In the genomic region with DNA sequence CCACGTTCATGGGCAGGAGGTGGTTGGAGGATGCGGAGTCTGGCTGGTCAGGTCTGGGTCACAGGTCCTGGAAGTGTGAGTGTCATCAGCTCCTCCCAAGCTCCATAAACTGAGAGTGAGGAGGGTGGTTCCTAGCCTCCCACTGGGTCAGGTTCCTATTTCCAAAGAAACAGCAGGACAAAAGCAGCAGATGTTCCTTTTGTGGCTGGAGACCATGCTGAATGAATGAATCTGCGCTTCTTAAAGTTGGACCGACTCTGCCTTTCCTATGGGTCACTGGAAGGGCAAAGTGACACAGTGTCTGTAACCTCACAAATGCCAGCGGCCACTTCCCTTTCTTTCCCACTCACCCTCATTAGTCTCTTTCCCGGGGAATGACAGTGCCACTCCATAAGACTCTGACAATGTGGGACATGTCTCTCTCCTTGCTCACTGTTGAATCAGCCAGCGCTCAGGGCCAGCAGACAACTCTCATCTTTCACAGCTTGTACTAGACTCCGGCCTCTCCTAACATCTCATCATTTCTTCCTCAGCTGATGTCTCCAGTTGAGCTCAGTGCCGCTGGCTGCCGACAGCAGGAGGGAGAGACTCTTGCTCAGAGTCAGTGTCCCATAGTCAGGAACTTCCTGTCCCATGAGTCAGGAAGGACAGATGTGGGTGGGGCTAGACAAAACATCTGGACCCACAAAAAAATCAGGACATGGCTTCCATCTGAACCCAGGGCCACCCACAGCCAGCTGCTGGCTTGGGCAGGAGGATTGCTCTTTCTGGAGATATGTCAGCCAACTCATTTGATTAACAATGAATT, we compare ENCODE assay signal across 10 mouse cellular contexts. TPM values are rescaled to one million over a fixed set of nuclear protein-coding genes. Genes with fewer than 3 reads are reported as not detected.
DNase-seq lines count a peak whose midpoint lies in the region; ATAC-seq lines count a peak whose summit lies in the region.
"Had no signal": no experiment of that assay in that cellular context is flagged by ENCODE, and none has a peak within 500 bp of the region (broad histone marks: within the 10 kb centered on the region; RNA-seq: fewer than 3 reads in every experiment).

No protein-coding gene starts in this region.

- peak; percentile 41 to 74 for DNase-seq in heart, adult 18-20 months
- peak; percentile 9 for DNase-seq in embryonic facial prominence, embryonic 14.5 days (ENCODE audit: low spot score)
- DNase-seq in kidney, postnatal 10 days, result peak; percentile 32
- peak; percentile 58 for DNase-seq in retina, postnatal 1 day
- no peak for DNase-seq in T-cell, adult 2 months (ENCODE audit: low spot score)
- DNase-seq in midbrain, embryonic 14.5 days, result no peak

- H3K27me3 ChIP-seq in heart, embryonic 11.5 days (ENCODE audit: control insufficient read depth, insufficient read depth, low read length), result no peaks in the 10 kb centered on the region
- H3K27me3 ChIP-seq in embryonic facial prominence, embryonic 14.5 days (replicated peaks; ENCODE audit: control insufficient read depth, insufficient read depth, low read length), result no peaks in the 10 kb centered on the region
- H3K27me3 ChIP-seq in midbrain, embryonic 14.5 days (ENCODE audit: control insufficient read depth, insufficient read depth, low read length), result no peaks in the 10 kb centered on the region
- H3K27me3 ChIP-seq: liver, embryonic 12.5 days had no signal

- ATAC-seq in heart, embryonic 11.5 days (replicated peaks; ENCODE audit: insufficient number of reproducible peaks, low FRiP score, low TSS enrichment), result no peak
- no peak for ATAC-seq in embryonic facial prominence, embryonic 14.5 days (ENCODE audit: low read depth)
- no peak for ATAC-seq in erythroid progenitor cell, adult 5-6 weeks (replicated peaks; ENCODE audit: low FRiP score, poor library complexity, severe bottlenecking)
- no peak for ATAC-seq in midbrain, embryonic 14.5 days (ENCODE audit: low FRiP score, low TSS enrichment)
- ATAC-seq: intestine, embryonic 16.5 days; liver, embryonic 12.5 days had no signal

- 50% methylated on average over 10 of the region's 10 CpGs for WGBS in heart, embryonic 11.5 days (ENCODE audit: insufficient replicate concordance)
- 43% methylated on average over 10 of the region's 10 CpGs for WGBS in embryonic facial prominence, embryonic 14.5 days
- 25% methylated on average over 10 of the region's 10 CpGs for WGBS in midbrain, embryonic 14.5 days

- H3K4me3 ChIP-seq in heart, embryonic 11.5 days (ENCODE audit: low read depth, low read length), result no peak overlapping the region
- no peak overlapping the region for H3K4me3 ChIP-seq in embryonic facial prominence, embryonic 14.5 days (ENCODE audit: low read depth, low read length)
- H3K4me3 ChIP-seq in midbrain, embryonic 14.5 days (replicated peaks; ENCODE audit: low read depth, low read length), result no peak overlapping the region
- H3K4me3 ChIP-seq: liver, embryonic 12.5 days had no signal

- H3K27ac ChIP-seq in heart, embryonic 11.5 days (ENCODE audit: low read depth, low read length), result no peak overlapping the region
- H3K27ac ChIP-seq in embryonic facial prominence, embryonic 14.5 days (replicated peaks; ENCODE audit: low read depth, low read length), result no peak overlapping the region
- no peak overlapping the region for H3K27ac ChIP-seq in midbrain, embryonic 14.5 days (replicated peaks; ENCODE audit: low read depth, low read length)
- H3K27ac ChIP-seq: liver, embryonic 12.5 days had no signal

- peaks cover 3% of the 10 kb centered on the region; the same call in 1 of the 2 replicates for H3K4me1 ChIP-seq in heart, embryonic 11.5 days (ENCODE audit: control insufficient read depth, insufficient read depth, low read length)
- no peaks in the 10 kb centered on the region for H3K4me1 ChIP-seq in embryonic facial prominence, embryonic 14.5 days (ENCODE audit: control insufficient read depth, insufficient read depth, low read length)
- 0 out of 2 replicates have a peak, but pooled peaks cover 9% of the 10 kb centered on the region for H3K4me1 ChIP-seq in midbrain, embryonic 14.5 days (ENCODE audit: control insufficient read depth, insufficient read depth, low read length)
- H3K4me1 ChIP-seq: liver, embryonic 12.5 days had no signal

- H3K36me3 ChIP-seq in heart, embryonic 11.5 days (ENCODE audit: control insufficient read depth, insufficient read depth, low read length), result no peaks in the 10 kb centered on the region
- no peaks in the 10 kb centered on the region for H3K36me3 ChIP-seq in embryonic facial prominence, embryonic 14.5 days (ENCODE audit: control insufficient read depth, insufficient read depth, low read length)
- H3K36me3 ChIP-seq in midbrain, embryonic 14.5 days (ENCODE audit: control insufficient read depth, insufficient read depth, low read length), result no peaks in the 10 kb centered on the region
- H3K36me3 ChIP-seq: liver, embryonic 12.5 days had no signal

- no peak overlapping the region for H3K9ac ChIP-seq in heart, embryonic 11.5 days (ENCODE audit: low read depth, low read length)
- no peak overlapping the region for H3K9ac ChIP-seq in embryonic facial prominence, embryonic 14.5 days (ENCODE audit: low read depth, low read length)
- no peak overlapping the region for H3K9ac ChIP-seq in midbrain, embryonic 14.5 days (replicated peaks; ENCODE audit: low read length)
- H3K9ac ChIP-seq: liver, embryonic 12.5 days had no signal

- no peaks in the 10 kb centered on the region for H3K9me3 ChIP-seq in heart, embryonic 11.5 days (replicated peaks; ENCODE audit: control insufficient read depth, low read length)
- no peaks in the 10 kb centered on the region for H3K9me3 ChIP-seq in embryonic facial prominence, embryonic 14.5 days (ENCODE audit: control insufficient read depth, low read length)
- no peaks in the 10 kb centered on the region for H3K9me3 ChIP-seq in midbrain, embryonic 14.5 days (ENCODE audit: control insufficient read depth, low read length)
- H3K9me3 ChIP-seq: liver, embryonic 12.5 days had no signal

- no peak overlapping the region; the same call in 1 of the 2 replicates for H3K4me2 ChIP-seq in heart, embryonic 11.5 days
- no peak overlapping the region for H3K4me2 ChIP-seq in embryonic facial prominence, embryonic 14.5 days (ENCODE audit: low read depth, low read length)
- H3K4me2 ChIP-seq in midbrain, embryonic 14.5 days (ENCODE audit: low read length), result no peak overlapping the region
- H3K4me2 ChIP-seq: liver, embryonic 12.5 days had no signal

RNA-seq across cellular contexts. Expression of gene Myh13, which starts 58.4 kb away (rescaled TPM):
- total RNA-seq in heart, adult 18-20 months (2021), result not detected
- polyA plus RNA-seq in heart, embryonic 11.5 days (2014; fragmentation: Nextera tagmentation; extraction: Ambion mirVana), result 0.38 TPM in 1 of 2 replicates, not detected in the other
- 0.33 and 0.39 TPM in 2 replicates for polyA plus RNA-seq in embryonic facial prominence, embryonic 14.5 days (2014; fragmentation: Nextera tagmentation; extraction: Ambion mirVana)
- not detected in 2 replicates for total RNA-seq in erythroid progenitor cell, adult 5-6 weeks (2015; ENCODE audit: low replicate concordance)
- not detected in 2 replicates for total RNA-seq in erythroid progenitor cell, adult 5-6 weeks (2017; ENCODE audit: low replicate concordance)
- polyA plus RNA-seq in midbrain, embryonic 14.5 days (2014; fragmentation: Nextera tagmentation; extraction: Ambion mirVana), result 0.24 TPM in 2 replicates
- polyA plus RNA-seq: intestine, embryonic 16.5 days; liver, embryonic 12.5 days had no signal

Comparison
In these comparisons a context has a peak if more than half of its experiments do, and no peak if none do; other contexts are left out.
1. DNase-seq: peak in heart, adult 18-20 months (2 of 2), embryonic facial prominence, embryonic 14.5 days (single experiment), kidney, postnatal 10 days (single experiment) and retina, postnatal 1 day (single experiment); none in T-cell, adult 2 months (single experiment) and midbrain, embryonic 14.5 days (single experiment).